Mouse (Mus musculus) left cerebral cortex, adult 18-20 months (tissue): ENCODE data around the gene Zfp672. TPM values are rescaled to one million over a fixed set of nuclear protein-coding genes. Genes with fewer than 3 reads are reported as not detected.

ENCODE experiments used
- DNase-seq, 2 experiments: peaks; one replicate each; pipeline ENCODE4 v3.0.0; 2021 to 2022; ENCODE audit warnings: low spot score in 2 of 2, mixed read lengths in 1 of 2
- total RNA-seq, 2 experiments: library from RNA; stranded (reverse); gene quantifications; 2 replicates each; pipeline ENCODE4 v1.2.3; 2021

Gene Zfp672
- total RNA-seq, 2 experiments from 2014 or later, result 39.4 to 45.1 TPM

DNA sequence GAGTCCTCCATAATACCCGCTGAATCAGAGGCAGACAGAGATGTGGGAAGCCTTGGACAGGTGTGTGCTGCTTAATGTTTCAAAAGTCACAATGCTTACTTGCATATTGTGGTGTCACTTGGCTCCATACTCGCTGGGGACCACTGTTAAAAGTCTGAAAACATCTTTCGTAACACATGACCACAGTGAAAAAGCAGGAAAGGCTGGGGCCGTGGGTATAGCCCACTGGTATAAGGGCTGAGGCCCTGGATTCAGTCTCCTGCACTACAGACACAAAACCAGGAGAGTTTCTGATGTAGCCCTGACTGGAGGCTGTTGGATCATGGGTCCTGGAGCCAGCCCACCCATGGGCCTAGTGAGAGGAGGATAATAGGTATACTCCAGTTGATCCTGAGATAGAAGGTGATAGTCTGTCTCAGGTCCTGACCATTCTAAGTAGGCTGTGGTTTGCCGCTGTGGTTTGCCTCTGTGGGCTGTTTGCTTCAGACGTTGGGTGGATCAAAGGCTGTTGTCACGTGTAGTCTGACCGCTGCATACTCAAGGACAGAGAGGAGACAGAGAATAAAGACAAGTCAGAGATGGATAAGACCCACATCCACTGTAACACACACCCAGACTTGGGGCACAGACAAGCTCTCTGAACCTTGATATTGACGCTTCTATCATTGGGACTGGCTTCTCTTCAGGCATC lies 40.0 kb downstream of the Zfp672 start:
- no peak for DNase-seq

DNA sequence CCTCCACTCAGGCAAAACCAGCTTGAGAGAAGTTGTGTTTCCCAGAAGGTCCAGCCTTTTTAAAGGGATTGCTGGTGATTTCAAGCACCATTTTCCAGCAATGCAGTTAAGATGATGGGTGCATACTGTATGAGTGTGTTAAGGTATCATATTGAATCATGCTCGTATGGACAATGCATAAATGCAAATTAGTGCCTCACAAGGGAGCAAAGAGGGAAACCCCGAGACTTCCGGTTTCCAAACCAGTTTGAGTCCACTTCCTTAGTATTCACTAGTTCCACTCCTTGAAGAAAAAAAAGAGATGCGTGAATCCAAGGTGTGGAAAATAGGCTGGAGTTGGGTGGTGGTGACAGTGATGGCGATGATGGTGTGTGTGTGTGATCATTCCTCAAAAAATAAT lies 47.6 kb downstream of the Zfp672 start:
- DNase-seq, result no peak

DNA sequence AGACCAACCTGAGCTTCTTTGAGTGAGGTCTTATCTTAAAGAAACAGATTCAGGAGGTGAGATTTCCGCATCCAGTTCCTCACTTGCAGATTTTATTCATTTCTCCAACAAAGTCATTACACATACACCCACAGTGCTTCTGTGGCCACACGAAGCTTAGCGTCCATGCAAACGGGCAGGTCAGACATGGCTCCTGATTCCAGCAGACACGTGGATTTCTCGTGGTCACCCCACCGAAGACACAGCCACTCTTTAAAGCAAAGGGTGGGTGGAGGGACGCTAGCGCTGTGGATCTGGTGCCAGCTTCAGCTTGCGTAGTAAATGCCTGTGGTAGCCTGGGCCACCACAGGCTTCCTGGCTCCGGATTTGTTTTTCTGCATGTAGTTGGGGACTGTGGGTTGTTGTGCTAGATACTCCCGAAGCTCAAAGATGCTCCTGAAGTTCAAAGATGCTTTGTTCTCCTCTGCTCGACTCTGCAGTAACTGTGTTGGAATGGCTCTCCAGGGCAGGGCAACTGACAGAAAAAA lies 48.1 kb downstream of the Zfp672 start:
- DNase-seq, result no peak

DNA sequence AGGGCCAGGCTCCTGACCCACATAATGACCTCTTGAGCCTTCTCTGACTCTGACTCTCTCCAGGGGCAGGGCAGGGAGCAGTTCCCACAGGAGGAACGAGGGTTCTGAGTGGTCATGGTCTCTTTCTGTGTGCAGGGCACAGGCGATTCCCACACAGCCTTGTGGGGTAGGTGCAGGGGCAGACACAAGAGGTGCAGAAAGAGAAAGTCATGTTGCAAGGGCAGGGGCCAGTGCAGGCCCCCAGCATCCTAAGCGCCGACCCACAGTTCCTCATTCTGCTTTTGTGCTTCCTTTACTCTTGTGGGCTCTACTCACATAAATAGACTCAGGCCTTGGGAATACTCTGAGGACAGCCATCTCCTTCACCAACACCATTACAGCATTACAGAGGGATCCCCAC lies 54.4 kb downstream of the Zfp672 start:
- DNase-seq, result no peak

DNA sequence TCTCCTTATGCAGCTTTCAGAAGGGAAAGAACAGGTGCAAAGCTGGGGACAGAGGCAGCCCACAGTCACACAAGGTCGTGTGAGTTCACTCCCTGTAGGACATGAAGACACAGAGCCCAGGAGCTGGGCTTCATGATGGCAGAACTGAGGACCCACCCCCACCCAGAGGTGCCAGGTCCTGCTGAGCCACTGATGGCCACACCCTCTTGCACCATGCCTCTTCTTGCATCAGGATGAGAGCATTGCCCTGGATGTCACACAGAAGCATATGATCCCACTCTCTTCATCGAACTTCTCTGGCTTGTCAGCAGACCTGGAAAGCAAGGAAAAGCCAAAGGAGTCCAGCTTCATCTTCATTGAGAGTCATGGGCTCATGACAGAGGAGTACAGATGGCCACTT lies 55.6 kb downstream of the Zfp672 start, which contains the start of gene 4930438A08Rik:
Gene 4930438A08Rik, plus strand, starts transcription at position 228 of the 400 bp plus-strand sequence.
- DNase-seq, result no peak

DNA sequence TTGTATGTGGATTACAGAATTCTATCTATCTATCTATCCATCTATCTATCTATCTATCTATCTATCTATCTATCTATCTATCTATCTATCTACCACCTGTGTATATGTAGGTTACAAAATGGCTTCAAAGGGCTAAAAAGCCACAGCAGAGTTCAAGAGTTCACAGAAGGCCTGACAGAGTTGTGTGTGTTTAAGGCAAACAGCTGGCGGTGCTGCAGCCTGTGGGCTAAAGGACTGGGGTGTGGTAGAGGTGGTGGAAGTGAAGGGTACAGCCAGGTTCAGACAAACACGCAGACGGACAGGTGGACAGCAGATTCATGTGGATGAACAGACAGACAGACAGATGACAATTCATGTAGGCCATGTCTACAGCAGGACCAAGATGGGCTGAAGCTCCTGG lies 61.9 kb downstream of the Zfp672 start:
- no peak for DNase-seq

Other genes starting within 250 kb of the Zfp672 start
- not detected for gene Gm12248, start 237.2 kb downstream of the Zfp672 start, total RNA-seq
- gene Cnot8, start 226.2 kb downstream of the Zfp672 start, total RNA-seq, result 10 to 100 TPM; 55.8 to 56.4 TPM
- gene Gemin5, start 161.8 kb downstream of the Zfp672 start, total RNA-seq, result 10 to 100 TPM; 18.9 to 19.0 TPM
- gene Mrpl22, start 158.7 kb downstream of the Zfp672 start, total RNA-seq, result 10 to 100 TPM; 36.0 to 39.6 TPM
- 1 to 10 TPM; 3.8 to 5.4 TPM for gene Igtp, start 130.8 kb downstream of the Zfp672 start, total RNA-seq
- 1 to 10 TPM; 2.4 to 3.6 TPM for gene Irgm2, start 130.7 kb downstream of the Zfp672 start, total RNA-seq
- gene 4930438A08Rik, start 55.5 kb downstream of the Zfp672 start, total RNA-seq, result not detected
- gene Zfp692, start 23.3 kb downstream of the Zfp672 start, total RNA-seq, result 10 to 100 TPM; 25.4 to 28.9 TPM
- 10 to 100 TPM; 50.1 to 53.7 TPM for gene Sh3bp5l, start 385 bp upstream of the Zfp672 start, total RNA-seq
- not detected for gene Lypd8, start 48.7 kb upstream of the Zfp672 start, total RNA-seq
- gene 1810065E05Rik, start 90.8 kb upstream of the Zfp672 start, total RNA-seq, result not detected
- gene Gm12253, start 102.2 kb upstream of the Zfp672 start, total RNA-seq, result not detected
- gene Lypd9, start 122.6 kb upstream of the Zfp672 start, total RNA-seq, result not detected
- gene Olfr30, start 131.9 kb upstream of the Zfp672 start, total RNA-seq, result not detected
- not detected for gene Olfr332, start 162.2 kb upstream of the Zfp672 start, total RNA-seq
- gene Olfr331, start 172.2 kb upstream of the Zfp672 start, total RNA-seq, result not detected
- not detected for gene Olfr330, start 204.5 kb upstream of the Zfp672 start, total RNA-seq
- not detected for gene Olfr329-ps, start 216.1 kb upstream of the Zfp672 start, total RNA-seq
- gene Olfr328, start 225.3 kb upstream of the Zfp672 start, total RNA-seq, result not detected
- not detected for gene Olfr224, start 240.2 kb upstream of the Zfp672 start, total RNA-seq
- gene Olfr325, start 247.4 kb upstream of the Zfp672 start, total RNA-seq, result not detected